Comparison of ENCODE assay signal across 24 mouse cellular contexts in genomic region chr9:116729172-116729571, GRCm38 (mm10).
"Had no signal": no experiment of that assay in that cellular context is flagged by ENCODE, and none has a peak within 500 bp of the region (broad histone marks: within the 10 kb centered on the region; RNA-seq: fewer than 3 reads in every experiment).

No protein-coding gene starts in this region.

- ATAC-seq: intestine, embryonic 15.5 days; liver, postnatal 0 days; midbrain, embryonic 13.5 days; midbrain, embryonic 16.5 days had no signal

- H3K4me1 ChIP-seq: kidney, embryonic 15.5 days; limb, embryonic 12.5 days; limb, embryonic 15.5 days; megakaryocyte, embryonic 14.5 days; midbrain, embryonic 10.5 days; midbrain, embryonic 13.5 days; neural tube, embryonic 13.5 days had no signal

- H3K9me3 ChIP-seq: intestine, embryonic 15.5 days; kidney, embryonic 15.5 days; limb, embryonic 12.5 days; limb, embryonic 15.5 days; midbrain, embryonic 10.5 days; midbrain, embryonic 13.5 days; neural tube, embryonic 13.5 days had no signal

- H3K4me2 ChIP-seq: intestine, embryonic 15.5 days; kidney, embryonic 15.5 days; limb, embryonic 12.5 days; limb, embryonic 15.5 days; liver, embryonic 11.5 days; midbrain, embryonic 13.5 days; neural tube, embryonic 13.5 days had no signal

- DNase-seq: kidney, adult 11 months; kidney, adult 8-10 months; kidney, postnatal 10 days; kidney, postnatal 36 days; layer of hippocampus, postnatal 36 days; left cerebral cortex, postnatal 4 days; liver, postnatal 0 days; retina, postnatal 1 day; right cerebral cortex, postnatal 25 days; spleen, adult 18-20 months; thymus, postnatal 25 days had no signal

- H3K36me3 ChIP-seq: intestine, embryonic 15.5 days; kidney, embryonic 15.5 days; limb, embryonic 12.5 days; limb, embryonic 15.5 days; midbrain, embryonic 10.5 days; midbrain, embryonic 13.5 days; neural tube, embryonic 13.5 days had no signal

- H3K27ac ChIP-seq: intestine, embryonic 15.5 days; kidney, embryonic 15.5 days; left cerebral cortex, adult 2 months; limb, embryonic 12.5 days; limb, embryonic 15.5 days; liver, embryonic 14.5 days; midbrain, embryonic 10.5 days; midbrain, embryonic 13.5 days; neural tube, embryonic 13.5 days had no signal

- H3K27me3 ChIP-seq: intestine, embryonic 15.5 days; kidney, embryonic 15.5 days; limb, embryonic 12.5 days; limb, embryonic 15.5 days; megakaryocyte, embryonic 14.5 days; midbrain, embryonic 13.5 days; neural tube, embryonic 13.5 days had no signal

- H3K9ac ChIP-seq: intestine, embryonic 15.5 days; kidney, embryonic 15.5 days; limb, embryonic 12.5 days; limb, embryonic 15.5 days; liver, embryonic 14.5 days; liver, postnatal 0 days; midbrain, embryonic 13.5 days; neural tube, embryonic 13.5 days had no signal

- H3K4me3 ChIP-seq: intestine, embryonic 15.5 days; kidney, embryonic 15.5 days; left cerebral cortex, adult 2 months; limb, embryonic 12.5 days; limb, embryonic 15.5 days; megakaryocyte, embryonic 14.5 days; midbrain, embryonic 10.5 days; midbrain, embryonic 13.5 days; myocyte; neural tube, embryonic 13.5 days had no signal
